Mouse (Mus musculus) forebrain, postnatal 0 days (tissue): ENCODE results near the gene Olfr1102. TPM values are rescaled to one million over a fixed set of nuclear protein-coding genes. Genes with fewer than 3 reads are reported as not detected.

Source experiments
- ATAC-seq: fragments of 200-750 bp; cut with Nextera tagmentation; 2 replicates; pipeline ENCODE4 v1.8.0; 2017; ENCODE audit warnings: mild to moderate bottlenecking, moderate library complexity
- DNase-seq: peaks from one replicate; pipeline ENCODE4 v3.0.0-alpha.2; 2015
- H3K27ac ChIP-seq: fragments of 300-500 bp; sonication (generic); 2 replicates; pipeline ENCODE4 v1.5.1; 2014; ENCODE audit warnings: low read depth, mild to moderate bottlenecking, antibody characterized with exemption, low read length, moderate library complexity, mixed read lengths
- H3K27me3 ChIP-seq: fragments of 300-500 bp; sonication (generic); 2 replicates; pipeline ENCODE4 v1.6.1; 2014; ENCODE audit warnings: mild to moderate bottlenecking, low read length, mixed read lengths; ENCODE audit not compliant: insufficient read depth
- H3K36me3 ChIP-seq: fragments of 300-500 bp; sonication (generic); 2 replicates; pipeline ENCODE4 v1.6.1; 2014; ENCODE audit warnings: mild to moderate bottlenecking, moderate library complexity; ENCODE audit not compliant: insufficient read depth
- H3K4me1 ChIP-seq: fragments of 300-500 bp; sonication (generic); 2 replicates; pipeline ENCODE4 v1.6.1; 2014; ENCODE audit warnings: antibody characterized with exemption; ENCODE audit not compliant: insufficient read depth
- H3K4me2 ChIP-seq: fragments of 300-500 bp; sonication (generic); 2 replicates; pipeline ENCODE4 v1.6.1; 2014; ENCODE audit warnings: low read depth, mild to moderate bottlenecking, moderate library complexity
- H3K4me3 ChIP-seq: fragments of 300-500 bp; sonication (generic); 2 replicates; pipeline ENCODE4 v1.5.1; 2014; ENCODE audit warnings: low read depth, low read length, mixed read lengths
- H3K9ac ChIP-seq: fragments of 300-500 bp; sonication (generic); 2 replicates; pipeline ENCODE4 v1.6.1; 2014; ENCODE audit warnings: mild to moderate bottlenecking
- H3K9me3 ChIP-seq: fragments of 300-500 bp; sonication (generic); 2 replicates; pipeline ENCODE4 v1.6.1; 2016; ENCODE audit warnings: low read length
- CTCF ChIP-seq: sonication (generic); IDR thresholded peaks from 2 replicates; pipeline ENCODE4 v1.5.1; 2016; ENCODE audit warnings: antibody characterized with exemption, control low read depth, low read depth
- WGBS: fragments of 180-500 bp; shearing (Covaris S2); extraction: QIAGEN DNeasy Blood & Tissue Kit; methylation state at CpG from one replicate; pipeline ENCODE4 v1.1.7; 2014; 5-methylcytosine and 5-hydroxymethylcytosine counted together
- polyA plus RNA-seq: library from polyadenylated mRNA; unstranded; fragments of >200 nt; fragmentation: Nextera tagmentation; extraction: Ambion mirVana; gene quantifications from 2 replicates; pipeline ENCODE4 v1.2.1, GENCODE M21; 2015
- total RNA-seq: library from RNA; depleted of rRNA; stranded (reverse); fragments of >200 nt; gene quantifications from 2 replicates; pipeline ENCODE4 v1.2.3, GENCODE M21; 2014; rRNA removed

Olfr1102 gene
- total RNA-seq (not detected in 2 replicates), polyA plus RNA-seq (not detected in 2 replicates)

DNA sequence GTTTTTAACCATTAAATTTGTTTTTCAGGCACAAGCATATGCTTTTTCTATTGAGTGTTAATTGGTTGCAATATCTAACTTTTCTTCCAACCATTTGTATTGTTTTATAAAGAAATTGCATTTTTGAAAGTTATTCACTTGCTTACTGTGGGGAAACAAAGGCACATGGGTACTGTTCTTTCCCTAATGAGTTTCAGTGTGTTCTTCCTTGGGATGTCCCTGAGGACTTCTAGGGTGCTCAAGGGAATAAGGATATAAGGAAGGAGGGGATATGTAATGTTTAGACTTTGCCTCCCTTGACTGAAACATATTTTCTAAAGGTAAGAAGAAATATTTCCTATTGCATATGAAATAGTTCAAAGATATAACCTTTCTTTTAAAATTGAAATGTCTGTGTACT lies at the start of gene Olfr1102:
TSS of gene Olfr1102 (plus strand) at position 301 of the 400 bp plus-strand sequence.
- no peak for DNase-seq
- Histone ChIP-seq H3K9ac (no peak within 1 kb of the TSS), H3K27me3 (no peaks in the 10 kb centered on the region), H3K27ac (no peak within 1 kb of the TSS), H3K36me3 (no peaks in the 10 kb centered on the region), H3K4me3 (no peak within 1 kb of the TSS), H3K4me2 (no peak within 1 kb of the TSS), H3K4me1 (no peaks in the 10 kb centered on the region), H3K9me3 (no peaks in the 10 kb centered on the region)
- no peak for ATAC-seq
- TF ChIP-seq CTCF: no peak

DNA sequence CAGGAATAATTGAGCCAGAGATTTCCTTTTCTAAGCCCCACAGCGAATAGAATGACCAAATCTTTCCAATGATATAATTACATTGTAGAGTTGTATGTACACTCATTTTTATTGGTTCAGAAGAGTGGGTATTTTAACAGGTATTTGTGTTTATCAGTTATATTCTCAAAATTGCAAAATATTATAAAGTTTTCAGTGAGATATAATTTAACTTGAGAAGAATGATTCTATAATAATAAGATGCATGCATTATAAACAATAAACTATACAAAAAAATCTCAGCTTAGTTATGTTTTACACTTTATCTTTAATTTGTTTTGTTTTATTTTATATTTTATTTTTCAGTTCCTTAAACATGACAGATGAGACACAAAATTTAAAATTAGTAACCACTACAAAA lies 37.6 kb upstream of the Olfr1102 start, which contains the start of gene Olfr1099:
TSS of gene Olfr1099 (minus strand) at position 101 of the 400 bp plus-strand sequence.
- ATAC-seq: no peak
- WGBS: 80% methylated on average over 1 of the region's 1 CpGs
- Histone ChIP-seq H3K27ac (no peak within 1 kb of the TSS), H3K4me3 (no peak within 1 kb of the TSS), H3K4me1 (no peaks in the 10 kb centered on the region), H3K27me3 (no peaks in the 10 kb centered on the region), H3K9ac (no peak within 1 kb of the TSS), H3K9me3 (no peaks in the 10 kb centered on the region), H3K4me2 (no peak within 1 kb of the TSS), H3K36me3 (no peaks in the 10 kb centered on the region)
- DNase-seq: no peak
- no peak for TF ChIP-seq CTCF

DNA sequence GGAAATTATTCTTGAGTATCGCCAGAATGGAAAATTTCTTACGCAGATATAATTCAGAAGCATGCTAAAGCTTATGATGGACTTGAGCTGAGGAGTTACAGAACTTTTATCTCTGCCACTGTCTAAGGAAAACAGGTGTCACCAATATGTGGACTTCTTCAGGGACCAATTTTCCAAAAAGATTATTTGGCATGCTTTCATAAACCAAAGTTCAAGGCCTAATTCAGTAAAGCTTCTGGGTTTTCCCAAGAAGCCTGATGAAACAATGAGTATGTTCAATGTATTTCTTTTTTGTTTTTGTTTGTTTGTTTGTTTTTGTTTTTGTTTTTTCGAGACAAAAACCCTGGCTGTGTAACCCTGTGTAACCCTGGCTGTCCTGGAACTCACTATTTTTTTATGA lies 18.3 kb upstream of the Olfr1102 start, which contains the start of gene Olfr1100:
TSS of gene Olfr1100 (minus strand) at position 101 of the 400 bp plus-strand sequence.
- WGBS: 80% methylated on average over 3 of the region's 3 CpGs

GRCm38 (mm10) chr2:86991121-86991520 lies 7.1 kb upstream of the Olfr1102 start, which contains the start of gene Olfr1101:
TSS of gene Olfr1101 (minus strand) at chr2:86991221.
- H3K9ac ChIP-seq: no peak within 1 kb of the TSS
- H3K4me2 ChIP-seq: no peak within 1 kb of the TSS
- no peaks in the 10 kb centered on the region for H3K4me1 ChIP-seq
- no peak within 1 kb of the TSS for H3K4me3 ChIP-seq
- no peak within 1 kb of the TSS for H3K27ac ChIP-seq
- H3K27me3 ChIP-seq: no peaks in the 10 kb centered on the region
- no peaks in the 10 kb centered on the region for H3K9me3 ChIP-seq
- WGBS: 82% methylated on average over 3 of the region's 3 CpGs
- DNase-seq (no peak), ATAC-seq (no peak)
- no peak for TF ChIP-seq CTCF
- no peaks in the 10 kb centered on the region for H3K36me3 ChIP-seq

More for the DNA sequence above, 18.3 kb upstream of the Olfr1102 start, which contains the start of gene Olfr1100:
- Histone ChIP-seq H3K9me3 (no peaks in the 10 kb centered on the region), H3K27me3 (no peaks in the 10 kb centered on the region), H3K36me3 (no peaks in the 10 kb centered on the region), H3K9ac (no peak within 1 kb of the TSS), H3K27ac (no peak within 1 kb of the TSS), H3K4me3 (no peak within 1 kb of the TSS), H3K4me1 (no peaks in the 10 kb centered on the region), H3K4me2 (no peak within 1 kb of the TSS)
- DNase-seq (no peak), ATAC-seq (no peak)
- TF ChIP-seq CTCF: no peak

DNA sequence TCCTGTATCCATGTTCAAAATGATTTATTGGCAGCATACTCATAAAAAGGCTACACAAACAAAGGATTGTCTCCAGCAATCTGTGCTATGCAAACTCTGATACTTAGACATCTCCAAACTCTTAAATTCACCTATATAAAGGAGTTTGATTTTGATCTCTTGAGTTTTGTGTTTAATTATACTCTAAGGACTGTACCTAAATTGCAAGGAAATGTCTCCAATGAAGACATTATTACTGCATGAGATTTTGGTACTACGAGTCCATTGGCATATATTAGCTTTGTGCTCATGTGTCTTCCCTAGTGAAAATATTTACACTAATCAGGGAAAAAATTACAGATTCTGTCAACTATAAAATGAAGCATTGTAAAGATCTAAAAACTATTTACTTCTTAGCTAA lies 28.8 kb downstream of the Olfr1102 start, which contains the start of gene Olfr1104:
TSS of gene Olfr1104 (minus strand) at position 101 of the 400 bp plus-strand sequence.
- no peak within 1 kb of the TSS for H3K4me2 ChIP-seq
- no peak within 1 kb of the TSS for H3K4me3 ChIP-seq
- H3K27me3 ChIP-seq: no peaks in the 10 kb centered on the region
- H3K4me1 ChIP-seq: no peaks in the 10 kb centered on the region
- 83% methylated on average over 1 of the region's 1 CpGs for WGBS
- no peak within 1 kb of the TSS for H3K27ac ChIP-seq
- H3K36me3 ChIP-seq: no peaks in the 10 kb centered on the region
- no peak for TF ChIP-seq CTCF
- H3K9ac ChIP-seq: no peak within 1 kb of the TSS
- ATAC-seq: no peak
- DNase-seq: no peak
- H3K9me3 ChIP-seq: no peaks in the 10 kb centered on the region

DNA sequence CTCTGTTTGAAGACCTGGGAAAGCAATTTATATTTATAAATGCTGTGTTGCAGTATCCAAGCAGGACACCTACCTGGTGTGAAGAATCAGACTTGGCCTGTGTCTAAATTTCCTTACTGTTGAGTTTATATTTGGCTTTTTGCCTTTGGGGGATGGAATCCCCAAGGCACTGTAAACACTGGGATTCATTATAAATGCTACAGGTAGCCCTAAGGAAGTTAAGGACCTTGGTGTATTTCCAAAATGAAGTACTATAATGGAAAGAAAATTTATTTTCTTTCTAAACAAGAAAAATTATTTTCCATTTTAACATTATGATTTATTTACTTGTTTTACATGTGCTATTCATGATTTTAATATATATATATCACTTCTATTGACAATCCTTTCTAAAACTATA lies 38.2 kb downstream of the Olfr1102 start, which contains the start of gene Olfr1105:
TSS of gene Olfr1105 (minus strand) at position 101 of the 400 bp plus-strand sequence.
- no peak for TF ChIP-seq CTCF
- DNase-seq (no peak), ATAC-seq (no peak)
- no peaks in the 10 kb centered on the region for H3K9me3 ChIP-seq
- no peak within 1 kb of the TSS for H3K4me2 ChIP-seq
- no peaks in the 10 kb centered on the region for H3K36me3 ChIP-seq
- H3K9ac ChIP-seq: no peak within 1 kb of the TSS
- H3K27ac ChIP-seq: no peak within 1 kb of the TSS
- no peaks in the 10 kb centered on the region for H3K27me3 ChIP-seq
- H3K4me1 ChIP-seq: no peaks in the 10 kb centered on the region
- no peak within 1 kb of the TSS for H3K4me3 ChIP-seq

- Histone ChIP-seq H3K27me3 (no peaks in the 10 kb centered on the region), H3K9ac (no peak within 1 kb of the TSS), H3K27ac (no peak within 1 kb of the TSS), H3K36me3 (no peaks in the 10 kb centered on the region), H3K9me3 (no peaks in the 10 kb centered on the region), H3K4me2 (no peak within 1 kb of the TSS), H3K4me3 (no peak within 1 kb of the TSS), H3K4me1 (no peaks in the 10 kb centered on the region)
- TF ChIP-seq CTCF: no peak
- DNase-seq (no peak), ATAC-seq (no peak)
- WGBS: 72% methylated on average over 1 of the region's 1 CpGs
Observed at GRCm38 (mm10) chr2:87052173-87052572, 54.0 kb downstream of the Olfr1102 start, which contains the start of gene Olfr1106. TSS of gene Olfr1106 (minus strand) at chr2:87052273.

Other genes starting within 250 kb of the Olfr1102 start
- gene Olfr1090, start 239.4 kb upstream of the Olfr1102 start, total RNA-seq: not detected in 2 replicates
- gene Olfr1090, start 239.4 kb upstream of the Olfr1102 start, polyA plus RNA-seq: not detected in 2 replicates
- not detected in 2 replicates for gene Olfr1093, start 215.9 kb upstream of the Olfr1102 start, total RNA-seq
- gene Olfr1093, start 215.9 kb upstream of the Olfr1102 start, polyA plus RNA-seq: not detected in 2 replicates
- not detected in 2 replicates for gene Olfr141, start 188.4 kb upstream of the Olfr1102 start, total RNA-seq
- gene Olfr141, start 188.4 kb upstream of the Olfr1102 start, polyA plus RNA-seq: not detected in 2 replicates
- gene Olfr1094, start 173.7 kb upstream of the Olfr1102 start, total RNA-seq: not detected in 2 replicates
- gene Olfr1094, start 173.7 kb upstream of the Olfr1102 start, polyA plus RNA-seq: not detected in 2 replicates
- gene Olfr1095, start 146.7 kb upstream of the Olfr1102 start, total RNA-seq: not detected in 2 replicates
- not detected in 2 replicates for gene Olfr1095, start 146.7 kb upstream of the Olfr1102 start, polyA plus RNA-seq
- not detected in 2 replicates for gene Gm13723, start 123.6 kb upstream of the Olfr1102 start, total RNA-seq
- gene Gm13723, start 123.6 kb upstream of the Olfr1102 start, polyA plus RNA-seq: not detected in 2 replicates
- not detected in 2 replicates for gene Olfr1097, start 106.2 kb upstream of the Olfr1102 start, total RNA-seq
- not detected in 2 replicates for gene Olfr1097, start 106.2 kb upstream of the Olfr1102 start, polyA plus RNA-seq
- not detected in 2 replicates for gene Olfr1098, start 73.9 kb upstream of the Olfr1102 start, total RNA-seq
- not detected in 2 replicates for gene Olfr1098, start 73.9 kb upstream of the Olfr1102 start, polyA plus RNA-seq
- gene Olfr1099, start 37.7 kb upstream of the Olfr1102 start, total RNA-seq: not detected in 2 replicates
- not detected in 2 replicates for gene Olfr1099, start 37.7 kb upstream of the Olfr1102 start, polyA plus RNA-seq
- gene Olfr1100, start 18.4 kb upstream of the Olfr1102 start, total RNA-seq: not detected in 2 replicates
- gene Olfr1100, start 18.4 kb upstream of the Olfr1102 start, polyA plus RNA-seq: not detected in 2 replicates
- not detected in 2 replicates for gene Olfr1101, start 7.2 kb upstream of the Olfr1102 start, total RNA-seq
- gene Olfr1101, start 7.2 kb upstream of the Olfr1102 start, polyA plus RNA-seq: not detected in 2 replicates
- not detected in 2 replicates for gene Olfr1104, start 28.7 kb downstream of the Olfr1102 start, total RNA-seq
- gene Olfr1104, start 28.7 kb downstream of the Olfr1102 start, polyA plus RNA-seq: not detected in 2 replicates
- not detected in 2 replicates for gene Olfr1105, start 38.1 kb downstream of the Olfr1102 start, total RNA-seq
- not detected in 2 replicates for gene Olfr1105, start 38.1 kb downstream of the Olfr1102 start, polyA plus RNA-seq
- not detected in 2 replicates for gene Olfr1106, start 53.9 kb downstream of the Olfr1102 start, total RNA-seq
- not detected in 2 replicates for gene Olfr1106, start 53.9 kb downstream of the Olfr1102 start, polyA plus RNA-seq
- gene Olfr1107, start 77.4 kb downstream of the Olfr1102 start, total RNA-seq: not detected in 2 replicates
- gene Olfr1107, start 77.4 kb downstream of the Olfr1102 start, polyA plus RNA-seq: not detected in 2 replicates
- not detected in 2 replicates for gene Olfr1109, start 97.6 kb downstream of the Olfr1102 start, total RNA-seq
- not detected in 2 replicates for gene Olfr1109, start 97.6 kb downstream of the Olfr1102 start, polyA plus RNA-seq
- not detected in 2 replicates for gene Olfr259, start 116.2 kb downstream of the Olfr1102 start, total RNA-seq
- gene Olfr259, start 116.2 kb downstream of the Olfr1102 start, polyA plus RNA-seq: not detected in 2 replicates
- not detected in 2 replicates for gene Olfr1110, start 141.9 kb downstream of the Olfr1102 start, total RNA-seq
- gene Olfr1110, start 141.9 kb downstream of the Olfr1102 start, polyA plus RNA-seq: not detected in 2 replicates
- not detected in 2 replicates for gene Olfr1111, start 154.2 kb downstream of the Olfr1102 start, total RNA-seq
- gene Olfr1111, start 154.2 kb downstream of the Olfr1102 start, polyA plus RNA-seq: not detected in 2 replicates
- gene Olfr1112, start 189.4 kb downstream of the Olfr1102 start, total RNA-seq: not detected in 2 replicates
- gene Olfr1112, start 189.4 kb downstream of the Olfr1102 start, polyA plus RNA-seq: not detected in 2 replicates
- gene Olfr1113, start 210.6 kb downstream of the Olfr1102 start, total RNA-seq: not detected in 2 replicates
- gene Olfr1113, start 210.6 kb downstream of the Olfr1102 start, polyA plus RNA-seq: not detected in 2 replicates
- gene Olfr1115, start 249.6 kb downstream of the Olfr1102 start, total RNA-seq: not detected in 2 replicates
- not detected in 2 replicates for gene Olfr1115, start 249.6 kb downstream of the Olfr1102 start, polyA plus RNA-seq